Mouse (Mus musculus): Measurements from ENCODE around the gene Cdca8.

DNA sequence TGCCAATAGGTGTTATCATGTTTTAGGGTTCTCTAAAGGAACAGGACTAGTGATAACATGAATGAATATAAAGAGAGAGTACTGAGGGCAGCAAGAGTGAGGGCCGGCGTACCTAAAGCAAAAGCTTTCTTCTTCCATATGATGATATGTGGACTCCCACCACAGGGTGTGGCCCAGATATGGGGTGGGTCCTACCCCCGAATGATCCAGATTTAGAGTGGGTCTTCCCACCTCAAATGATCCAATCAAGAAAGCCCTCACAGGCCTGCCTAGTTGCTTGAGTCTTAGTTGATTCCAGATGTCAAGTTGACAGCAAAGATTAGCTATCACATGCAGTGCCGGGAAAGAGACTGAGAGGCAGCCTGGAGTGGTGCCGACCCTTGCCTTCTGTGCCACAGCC, 4.7 kb upstream of the Cdca8 start:
- TF ChIP-seq CTCF (IDR thresholded peaks at IDR 0.05; ENCODE audit: low read depth, low read length): no peak
- TF ChIP-seq EP300 (IDR thresholded peaks at IDR 0.05; ENCODE audit: insufficient read depth, low read depth, low read length): no peak
